Mouse (Mus musculus): ENCODE data around the gene Vmn2r124. TPM values are rescaled to one million over a fixed set of nuclear protein-coding genes. Genes with fewer than 3 reads are reported as not detected.

Vmn2r124 gene
- not detected for polyA plus RNA-seq (2014; fragmentation: Illumina TruSeq; extraction: RNeasy Lipid Tissue Mini Kit (QIAGEN cat#74804); ENCODE audit: low read depth, low replicate concordance)

DNA sequence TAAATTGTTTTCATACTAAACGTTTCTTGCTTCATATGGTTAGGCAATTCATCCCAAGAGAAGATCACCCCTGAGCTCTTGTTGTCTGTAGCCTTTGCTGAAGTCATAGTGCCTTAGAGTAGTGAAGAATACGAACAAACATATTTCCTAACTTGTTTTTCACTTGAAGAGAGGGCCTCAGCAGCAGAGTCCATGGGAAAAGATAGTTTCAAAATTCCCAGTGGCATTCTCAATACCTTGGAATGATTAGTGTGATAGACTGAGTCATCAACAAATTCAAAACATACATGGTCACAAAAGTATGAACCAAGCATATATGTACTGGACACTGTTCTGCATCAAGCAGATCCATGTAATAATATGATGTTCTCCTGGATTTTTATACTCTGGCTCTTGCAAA lies at the start of gene Vmn2r124:
Gene Vmn2r124, plus strand, starts transcription at position 301 of the 400 bp plus-strand sequence.

DNA sequence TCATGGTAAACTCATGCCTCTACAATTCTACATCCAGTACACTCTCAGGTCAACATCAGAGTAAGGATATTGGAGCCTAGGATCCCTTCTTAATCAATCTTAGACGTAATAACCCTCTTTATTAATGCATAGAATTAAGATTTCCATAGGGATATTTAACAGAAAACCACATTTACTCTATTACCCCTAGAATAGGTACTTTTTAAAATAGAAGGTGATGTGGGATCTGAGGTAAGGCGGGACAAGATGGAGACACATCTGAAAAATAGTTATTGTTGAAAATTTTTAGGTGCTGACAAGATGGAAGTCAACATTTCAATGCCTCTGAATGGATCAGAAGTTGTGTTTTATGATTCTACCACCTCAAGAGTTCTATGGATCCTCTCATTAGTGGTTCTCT lies 27.8 kb upstream of the Vmn2r124 start, which contains the start of gene Fpr-rs4:
Gene Fpr-rs4, plus strand, starts transcription at position 301 of the 400 bp plus-strand sequence.

DNA sequence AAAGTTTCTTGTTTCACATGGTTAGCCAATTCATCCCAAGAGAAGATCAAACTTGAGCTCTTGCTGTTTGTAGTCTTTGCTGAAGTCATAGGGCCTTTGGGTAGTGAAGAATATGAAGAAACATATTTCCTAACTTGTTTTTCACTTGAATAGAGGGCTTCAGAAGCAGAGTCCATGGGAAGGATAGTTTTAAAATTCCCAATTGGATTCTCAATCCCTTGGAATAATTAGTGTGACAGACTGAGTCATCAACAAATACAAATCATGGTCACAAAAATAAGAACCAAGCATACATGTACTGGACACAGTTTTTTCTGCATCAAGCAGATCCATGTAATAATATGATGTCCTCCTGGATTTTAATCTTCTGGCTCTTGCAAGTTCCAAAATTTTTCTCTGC lies 35.5 kb downstream of the Vmn2r124 start, which contains the start of gene Vmn2r91:
Gene Vmn2r91, plus strand, starts transcription at position 301 of the 400 bp plus-strand sequence.

Other genes starting within 250 kb of the Vmn2r124 start
- gene Spaca6, start 222.3 kb upstream of the Vmn2r124 start, polyA plus RNA-seq (2014; fragmentation: Illumina TruSeq; extraction: RNeasy Lipid Tissue Mini Kit (QIAGEN cat#74804); ENCODE audit: low read depth, low replicate concordance), result 3.1 TPM
- not detected for gene Has1, start 194.2 kb upstream of the Vmn2r124 start, polyA plus RNA-seq (2014; fragmentation: Illumina TruSeq; extraction: RNeasy Lipid Tissue Mini Kit (QIAGEN cat#74804); ENCODE audit: low read depth, low replicate concordance)
- gene Fpr1, start 165.5 kb upstream of the Vmn2r124 start, polyA plus RNA-seq (2014; fragmentation: Illumina TruSeq; extraction: RNeasy Lipid Tissue Mini Kit (QIAGEN cat#74804); ENCODE audit: low read depth, low replicate concordance), result 5.5 TPM
- gene Fpr2, start 161.6 kb upstream of the Vmn2r124 start, polyA plus RNA-seq (2014; fragmentation: Illumina TruSeq; extraction: RNeasy Lipid Tissue Mini Kit (QIAGEN cat#74804); ENCODE audit: low read depth, low replicate concordance), result 4.8 TPM
- not detected for gene Fpr3, start 161.6 kb upstream of the Vmn2r124 start, polyA plus RNA-seq (2014; fragmentation: Illumina TruSeq; extraction: RNeasy Lipid Tissue Mini Kit (QIAGEN cat#74804); ENCODE audit: low read depth, low replicate concordance)
- gene Fpr-rs4, start 27.7 kb upstream of the Vmn2r124 start, polyA plus RNA-seq (2014; fragmentation: Illumina TruSeq; extraction: RNeasy Lipid Tissue Mini Kit (QIAGEN cat#74804); ENCODE audit: low read depth, low replicate concordance), result not detected
- not detected for gene Vmn2r91, start 35.6 kb downstream of the Vmn2r124 start, polyA plus RNA-seq (2014; fragmentation: Illumina TruSeq; extraction: RNeasy Lipid Tissue Mini Kit (QIAGEN cat#74804); ENCODE audit: low read depth, low replicate concordance)
- not detected for gene Vmn2r92, start 102.5 kb downstream of the Vmn2r124 start, polyA plus RNA-seq (2014; fragmentation: Illumina TruSeq; extraction: RNeasy Lipid Tissue Mini Kit (QIAGEN cat#74804); ENCODE audit: low read depth, low replicate concordance)
- not detected for gene Vmn2r94, start 228.3 kb downstream of the Vmn2r124 start, polyA plus RNA-seq (2014; fragmentation: Illumina TruSeq; extraction: RNeasy Lipid Tissue Mini Kit (QIAGEN cat#74804); ENCODE audit: low read depth, low replicate concordance)
- not detected for gene Vmn2r93, start 248.7 kb downstream of the Vmn2r124 start, polyA plus RNA-seq (2014; fragmentation: Illumina TruSeq; extraction: RNeasy Lipid Tissue Mini Kit (QIAGEN cat#74804); ENCODE audit: low read depth, low replicate concordance)

Measured in liver, adult 10 weeks (tissue).